Mouse (Mus musculus): ENCODE data around the gene Nfatc2. TPM values are rescaled to one million over a fixed set of nuclear protein-coding genes. Genes with fewer than 3 reads are reported as not detected.

The Nfatc2 gene
- polyA plus RNA-seq, 1 experiment from 2014 or later = 2.0 TPM

GRCm38 (mm10) chr2:168600750-168601490 is 537 bp downstream of the Nfatc2 start:
- Histone ChIP-seq H3K4me1 (peaks cover 59% of the 10 kb centered on the region), H3K4me3 (peak overlapping the region; percentile 65), H3K27ac (peak overlapping the region; percentile 82), H3K27me3 (ENCODE audit: insufficient read depth, poor library complexity, severe bottlenecking) (peaks cover 84% of the 10 kb centered on the region), H3K9me3 (no peaks in the 10 kb centered on the region), H3K36me3 (no peaks in the 10 kb centered on the region)
- DNase-seq (ENCODE audit: low spot score) = no peak
- WGBS = 2% methylated on average over 32 of the region's 32 CpGs

GRCm38 (mm10) chr2:168595693-168596092 is 5.8 kb downstream of the Nfatc2 start:
- Histone ChIP-seq H3K36me3 (no peaks in the 10 kb centered on the region), H3K4me3 (no peak overlapping the region), H3K27me3 (ENCODE audit: insufficient read depth, poor library complexity, severe bottlenecking) (peaks cover 78% of the 10 kb centered on the region), H3K27ac (no peak overlapping the region), H3K4me1 (peaks cover 28% of the 10 kb centered on the region), H3K9me3 (no peaks in the 10 kb centered on the region)
- WGBS = 74% methylated on average over 7 of the region's 7 CpGs
- no peak for DNase-seq (ENCODE audit: low spot score)

GRCm38 (mm10) chr2:168593676-168594075 is 7.8 kb downstream of the Nfatc2 start:
- Histone ChIP-seq H3K27me3 (ENCODE audit: insufficient read depth, poor library complexity, severe bottlenecking) (peaks cover 79% of the 10 kb centered on the region), H3K27ac (no peak overlapping the region), H3K4me3 (no peak overlapping the region), H3K4me1 (peaks cover 38% of the 10 kb centered on the region), H3K9me3 (no peaks in the 10 kb centered on the region), H3K36me3 (no peaks in the 10 kb centered on the region)
- DNase-seq (ENCODE audit: low spot score) = no peak
- 76% methylated on average over 6 of the region's 6 CpGs for WGBS

GRCm38 (mm10) chr2:168593004-168593403 is 8.5 kb downstream of the Nfatc2 start:
- no peak for DNase-seq (ENCODE audit: low spot score)
- Histone ChIP-seq H3K27me3 (ENCODE audit: insufficient read depth, poor library complexity, severe bottlenecking) (peaks cover 79% of the 10 kb centered on the region), H3K4me3 (no peak overlapping the region), H3K4me1 (peaks cover 44% of the 10 kb centered on the region), H3K27ac (no peak overlapping the region), H3K9me3 (no peaks in the 10 kb centered on the region), H3K36me3 (no peaks in the 10 kb centered on the region)
- WGBS = 82% methylated on average over 5 of the region's 5 CpGs

- H3K4me1 ChIP-seq = peaks cover 49% of the 10 kb centered on the region
- H3K27ac ChIP-seq = no peak overlapping the region
- H3K9me3 ChIP-seq = no peaks in the 10 kb centered on the region
- DNase-seq (ENCODE audit: low spot score) = no peak
- H3K4me3 ChIP-seq = no peak overlapping the region
- peaks cover 67% of the 10 kb centered on the region for H3K27me3 ChIP-seq (ENCODE audit: insufficient read depth, poor library complexity, severe bottlenecking)
- H3K36me3 ChIP-seq = no peaks in the 10 kb centered on the region
- 15% methylated on average over 2 of the region's 2 CpGs for whole genome bisulfite sequencing
These were observed 10.4 kb downstream of the Nfatc2 start for GRCm38 (mm10) chr2:168591076-168591475.

- DNase-seq (ENCODE audit: low spot score) = no peak
- H3K9me3 ChIP-seq = no peaks in the 10 kb centered on the region
- peak overlapping the region; percentile 73 for H3K4me3 ChIP-seq
- WGBS = 30% methylated on average over 10 of the region's 10 CpGs
- no peaks in the 10 kb centered on the region for H3K36me3 ChIP-seq
- peaks cover 52% of the 10 kb centered on the region for H3K4me1 ChIP-seq
- H3K27ac ChIP-seq = peak overlapping the region; percentile 79; the same call in 1 of the 2 replicates
- H3K27me3 ChIP-seq (ENCODE audit: insufficient read depth, poor library complexity, severe bottlenecking) = peaks cover 65% of the 10 kb centered on the region
These were observed 10.9 kb downstream of the Nfatc2 start for GRCm38 (mm10) chr2:168590556-168590955.

- DNase-seq (ENCODE audit: low spot score) = no peak
- Histone ChIP-seq H3K27me3 (ENCODE audit: insufficient read depth, poor library complexity, severe bottlenecking) (peaks cover 65% of the 10 kb centered on the region), H3K4me3 (peak overlapping the region; percentile 73), H3K4me1 (peaks cover 53% of the 10 kb centered on the region), H3K27ac (peak overlapping the region; percentile 79), H3K36me3 (no peaks in the 10 kb centered on the region), H3K9me3 (no peaks in the 10 kb centered on the region)
- WGBS = under 1% methylated on average over 36 of the region's 38 CpGs
These were observed 11.3 kb downstream of the Nfatc2 start for GRCm38 (mm10) chr2:168590168-168590551.

- DNase-seq (ENCODE audit: low spot score) = no peak
- H3K9me3 ChIP-seq = no peaks in the 10 kb centered on the region
- 9% methylated on average over 21 of the region's 21 CpGs for WGBS
- H3K27me3 ChIP-seq (ENCODE audit: insufficient read depth, poor library complexity, severe bottlenecking) = peaks cover 65% of the 10 kb centered on the region
- H3K27ac ChIP-seq = peak overlapping the region; percentile 79
- peaks cover 58% of the 10 kb centered on the region for H3K4me1 ChIP-seq
- no peaks in the 10 kb centered on the region for H3K36me3 ChIP-seq
- peak overlapping the region; percentile 73 for H3K4me3 ChIP-seq
These were observed 11.9 kb downstream of the Nfatc2 start for GRCm38 (mm10) chr2:168589368-168590167.

- Histone ChIP-seq H3K36me3 (no peaks in the 10 kb centered on the region), H3K9me3 (no peaks in the 10 kb centered on the region), H3K27me3 (ENCODE audit: insufficient read depth, poor library complexity, severe bottlenecking) (peaks cover 59% of the 10 kb centered on the region), H3K27ac (peak overlapping the region; percentile 79; the same call in 1 of the 2 replicates), H3K4me1 (peaks cover 66% of the 10 kb centered on the region), H3K4me3 (peak overlapping the region; percentile 73)
- DNase-seq (ENCODE audit: low spot score) = no peak
- WGBS = 54% methylated on average over 11 of the region's 11 CpGs
These were observed 12.7 kb downstream of the Nfatc2 start for GRCm38 (mm10) chr2:168588591-168589367.

- Histone ChIP-seq H3K9me3 (no peaks in the 10 kb centered on the region), H3K36me3 (no peaks in the 10 kb centered on the region), H3K4me3 (no peak overlapping the region), H3K4me1 (peaks cover 77% of the 10 kb centered on the region), H3K27ac (no peak overlapping the region), H3K27me3 (ENCODE audit: insufficient read depth, poor library complexity, severe bottlenecking) (peaks cover 51% of the 10 kb centered on the region)
- no peak for DNase-seq (ENCODE audit: low spot score)
- 83% methylated on average over 8 of the region's 8 CpGs for WGBS
These were observed 14.3 kb downstream of the Nfatc2 start for GRCm38 (mm10) chr2:168587159-168587558.

GRCm38 (mm10) chr2:168586512-168586911 is 14.9 kb downstream of the Nfatc2 start:
- peaks cover 79% of the 10 kb centered on the region for H3K4me1 ChIP-seq
- 76% methylated on average over 12 of the region's 12 CpGs for WGBS
- H3K27ac ChIP-seq = peak overlapping the region; percentile 85

GRCm38 (mm10) chr2:168584857-168585256 is 16.6 kb downstream of the Nfatc2 start:
- Histone ChIP-seq H3K36me3 (no peaks in the 10 kb centered on the region), H3K4me3 (peak overlapping the region; percentile 24; the same call in 1 of the 2 replicates), H3K9me3 (no peaks in the 10 kb centered on the region), H3K27me3 (ENCODE audit: insufficient read depth, poor library complexity, severe bottlenecking) (peaks cover 28% of the 10 kb centered on the region), H3K27ac (peak overlapping the region; percentile 85), H3K4me1 (peaks cover 81% of the 10 kb centered on the region)
- 60% methylated on average over 6 of the region's 6 CpGs for WGBS
- no peak for DNase-seq (ENCODE audit: low spot score)

More at GRCm38 (mm10) chr2:168586512-168586911, 14.9 kb downstream of the Nfatc2 start:
- Histone ChIP-seq H3K36me3 (no peaks in the 10 kb centered on the region), H3K27me3 (ENCODE audit: insufficient read depth, poor library complexity, severe bottlenecking) (peaks cover 44% of the 10 kb centered on the region), H3K4me3 (no peak overlapping the region), H3K9me3 (no peaks in the 10 kb centered on the region)
- DNase-seq (ENCODE audit: low spot score) = no peak

Measured in heart, embryonic 10.5 days (tissue).